Mouse (Mus musculus): ENCODE results near the gene Coq2. TPM values are rescaled to one million over a fixed set of nuclear protein-coding genes. Genes with fewer than 3 reads are reported as not detected.

The Coq2 gene
- 53.1 and 141 TPM in 2 replicates for polyA plus RNA-seq (2012; rRNA removed)

GRCm38 (mm10) chr5:100674711-100675376 is at the start of gene Coq2:
Gene Coq2 (minus strand): TSS chr5:100675140.

GRCm38 (mm10) chr5:100719235-100720088 is 44.5 kb upstream of the Coq2 start, which contains the start of gene Hpse:
Gene Hpse (minus strand): TSS chr5:100719716.

Other genes starting within 250 kb of the Coq2 start
- 0.63 and 1.0 TPM in 2 replicates for gene Lin54, start 174.5 kb downstream of the Coq2 start, polyA plus RNA-seq (2012; rRNA removed)
- 5.2 and 5.8 TPM in 2 replicates for gene Cops4, start 156.8 kb downstream of the Coq2 start, polyA plus RNA-seq (2012; rRNA removed)
- 115 and 151 TPM in 2 replicates for gene Plac8, start 102.9 kb downstream of the Coq2 start, polyA plus RNA-seq (2012; rRNA removed)
- 2.9 and 10.1 TPM in 2 replicates for gene Hpse, start 44.6 kb upstream of the Coq2 start, polyA plus RNA-seq (2012; rRNA removed)
- 1.4 and 2.2 TPM in 2 replicates for gene Helq, start 123.5 kb upstream of the Coq2 start, polyA plus RNA-seq (2012; rRNA removed)
- 4.3 and 5.3 TPM in 2 replicates for gene Mrps18c, start 123.5 kb upstream of the Coq2 start, polyA plus RNA-seq (2012; rRNA removed)
- 0.35 and 1.1 TPM in 2 replicates for gene Abraxas1, start 145.8 kb upstream of the Coq2 start, polyA plus RNA-seq (2012; rRNA removed)
- 0.64 and 0.88 TPM in 2 replicates for gene Gpat3, start 170.6 kb upstream of the Coq2 start, polyA plus RNA-seq (2012; rRNA removed)